Mouse (Mus musculus): ENCODE measurements around the gene Gm28035. TPM values are rescaled to one million over a fixed set of nuclear protein-coding genes. Genes with fewer than 3 reads are reported as not detected.

The Gm28035 gene
- polyA plus RNA-seq, 1 experiment, result 0.98 TPM

DNA sequence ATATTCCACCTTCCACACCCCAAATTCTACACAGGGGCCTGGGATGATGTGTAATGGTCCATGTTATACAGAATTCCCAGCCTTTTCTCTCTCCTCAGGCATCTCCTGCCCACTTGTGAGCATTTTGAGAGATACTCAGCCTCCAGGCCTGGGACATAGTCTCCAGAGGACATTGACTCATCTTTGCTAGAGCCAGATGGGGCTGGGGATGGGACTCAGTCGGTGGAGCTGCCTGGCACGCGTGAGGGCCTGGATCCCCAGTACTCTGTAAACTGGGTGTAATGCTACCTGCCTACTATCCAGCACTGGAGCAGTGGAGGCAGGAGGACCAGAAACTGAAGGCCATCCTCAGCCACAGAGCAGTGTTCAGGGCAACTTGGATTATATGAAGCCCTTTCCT, 8.8 kb downstream of the Gm28035 start:
- Histone ChIP-seq H3K4me1 (ENCODE audit: control insufficient read depth, insufficient read depth, low read length) (no peaks in the 10 kb centered on the region), H3K36me3 (ENCODE audit: control insufficient read depth, insufficient read depth, low read length) (no peaks in the 10 kb centered on the region), H3K4me3 (ENCODE audit: control insufficient read depth, low read depth, low read length) (no peak overlapping the region), H3K27ac (ENCODE audit: control insufficient read depth, insufficient read depth, low read depth, low read length) (no peak overlapping the region), H3K27me3 (ENCODE audit: control insufficient read depth, insufficient read depth, low read length) (no peaks in the 10 kb centered on the region)
- TF ChIP-seq CTCF (IDR thresholded peaks at IDR 0.05; ENCODE audit: control insufficient read depth, insufficient read depth, insufficient replicate concordance, low read depth, low read length) (no peak), POLR2A (IDR thresholded peaks at IDR 0.05; ENCODE audit: control insufficient read depth, low read depth, low read length) (no peak)

DNA sequence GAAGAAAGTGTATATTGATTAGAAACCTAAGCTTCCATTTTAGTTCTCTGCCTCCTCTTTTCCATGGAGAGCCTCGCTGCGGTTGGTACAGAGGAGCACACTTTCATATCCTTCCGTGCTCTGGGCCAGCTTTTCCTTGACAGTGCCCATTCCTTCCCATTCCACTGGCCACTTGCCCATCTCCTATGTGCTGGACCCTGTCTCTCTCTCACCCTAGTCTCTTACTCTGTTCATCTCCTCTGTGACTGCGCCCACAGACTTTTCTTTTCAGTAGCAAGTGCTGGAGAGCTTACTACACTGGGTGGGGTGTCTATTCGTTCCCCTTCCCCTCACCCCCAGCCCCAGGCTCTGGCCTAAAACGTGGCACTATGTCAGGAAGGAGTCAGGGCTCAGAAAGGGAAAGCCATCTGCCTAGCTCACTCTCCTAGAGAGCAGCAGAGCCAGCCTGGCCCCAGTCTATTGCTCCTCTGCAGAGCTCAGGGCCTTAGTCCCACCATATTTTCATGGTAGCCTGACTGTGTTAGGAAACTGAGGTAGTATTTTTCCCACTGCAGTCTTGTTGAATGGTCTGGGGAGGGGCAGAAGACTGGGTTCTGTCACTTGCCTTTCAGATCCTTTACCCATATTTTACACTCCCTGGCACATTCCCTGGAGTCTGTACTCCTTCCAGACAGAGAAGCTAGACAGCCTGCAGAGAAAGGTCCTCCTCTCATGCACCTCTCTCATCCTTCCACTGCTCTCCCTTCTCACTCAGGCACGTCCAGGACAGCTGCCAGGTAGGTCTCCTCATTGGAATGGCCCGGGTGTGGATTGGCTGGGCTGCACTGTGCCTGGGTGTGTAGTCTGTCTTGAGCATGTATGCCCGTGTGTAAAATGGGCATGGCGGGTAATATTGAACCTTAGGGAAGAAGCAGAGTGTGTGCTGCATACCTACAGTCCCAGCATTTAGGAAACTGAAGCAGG, 10.1 kb downstream of the Gm28035 start:
- Histone ChIP-seq H3K4me3 (ENCODE audit: control insufficient read depth, low read depth, low read length) (no peak overlapping the region), H3K4me1 (ENCODE audit: control insufficient read depth, insufficient read depth, low read length) (no peaks in the 10 kb centered on the region), H3K36me3 (ENCODE audit: control insufficient read depth, insufficient read depth, low read length) (peaks cover under 1% of the 10 kb centered on the region; the same call in 1 of the 2 replicates), H3K27ac (ENCODE audit: control insufficient read depth, insufficient read depth, low read depth, low read length) (no peak overlapping the region), H3K27me3 (ENCODE audit: control insufficient read depth, insufficient read depth, low read length) (no peaks in the 10 kb centered on the region)
- TF ChIP-seq CTCF (IDR thresholded peaks at IDR 0.05; ENCODE audit: control insufficient read depth, insufficient read depth, insufficient replicate concordance, low read depth, low read length), result no peak
- TF ChIP-seq POLR2A (IDR thresholded peaks at IDR 0.05; ENCODE audit: control insufficient read depth, low read depth, low read length), result no peak

DNA sequence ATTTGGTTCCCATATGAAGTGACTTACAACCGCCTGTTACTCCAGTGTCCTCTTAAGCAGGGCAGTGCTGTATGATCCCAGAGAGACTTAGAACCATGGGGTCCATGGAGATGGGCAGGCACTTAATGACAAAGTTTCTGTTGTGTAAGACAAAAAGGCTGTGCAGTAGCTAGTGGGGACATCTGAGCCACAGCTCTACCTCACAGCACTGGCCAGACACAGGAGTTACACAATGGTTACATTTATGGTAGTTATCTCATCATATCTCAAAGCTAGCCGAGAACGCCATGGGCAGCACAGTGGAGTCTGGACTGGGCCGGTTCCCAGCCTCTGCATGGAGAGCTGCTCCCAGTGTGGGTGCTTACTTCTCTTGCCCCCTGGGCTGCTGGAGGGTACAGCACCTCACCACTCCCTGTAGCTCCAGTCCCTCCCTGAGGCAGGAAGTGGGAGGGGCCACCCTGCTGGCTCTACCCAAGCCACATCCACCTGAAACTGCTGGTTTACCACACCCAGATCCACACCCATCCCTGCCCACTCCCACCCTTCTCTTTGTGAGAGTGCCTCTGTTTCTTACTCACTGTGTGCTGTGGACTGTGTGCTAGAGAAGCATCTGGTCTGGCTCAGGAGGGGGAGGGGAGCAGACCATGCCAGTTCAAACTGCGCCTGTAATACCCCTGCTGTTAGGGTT, 11.2 kb downstream of the Gm28035 start:
- peaks cover 4% of the 10 kb centered on the region; the same call in 1 of the 2 replicates for H3K36me3 ChIP-seq (ENCODE audit: control insufficient read depth, insufficient read depth, low read length)
- TF ChIP-seq CTCF (IDR thresholded peaks at IDR 0.05; ENCODE audit: control insufficient read depth, insufficient read depth, insufficient replicate concordance, low read depth, low read length) (no peak), POLR2A (IDR thresholded peaks at IDR 0.05; ENCODE audit: control insufficient read depth, low read depth, low read length) (no peak)
- no peaks in the 10 kb centered on the region for H3K27me3 ChIP-seq (ENCODE audit: control insufficient read depth, insufficient read depth, low read length)
- H3K4me1 ChIP-seq (ENCODE audit: control insufficient read depth, insufficient read depth, low read length), result no peaks in the 10 kb centered on the region
- no peak overlapping the region for H3K4me3 ChIP-seq (ENCODE audit: control insufficient read depth, low read depth, low read length)
- no peak overlapping the region for H3K27ac ChIP-seq (ENCODE audit: control insufficient read depth, insufficient read depth, low read depth, low read length)

DNA sequence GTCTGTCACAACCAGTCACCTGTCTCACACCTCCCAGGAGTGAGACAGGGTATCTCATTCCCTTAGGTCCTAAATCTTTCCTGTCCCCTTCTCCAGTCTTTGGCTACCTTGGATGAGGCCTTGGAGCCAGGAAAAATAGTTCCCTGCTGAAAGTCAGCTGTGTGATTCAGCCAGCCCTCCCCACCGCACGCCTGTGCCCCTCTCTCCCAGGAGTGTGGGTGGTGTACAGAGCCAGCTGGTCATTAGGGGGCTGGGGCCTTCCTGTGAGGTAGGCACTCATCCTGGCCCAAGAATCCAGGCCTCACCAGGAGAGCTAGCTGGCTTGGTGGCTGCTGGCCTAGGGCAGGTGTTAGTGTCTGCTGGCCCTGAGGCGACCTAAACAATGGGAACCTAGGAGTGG, 12.2 kb downstream of the Gm28035 start:
- no peaks in the 10 kb centered on the region for H3K27me3 ChIP-seq (ENCODE audit: control insufficient read depth, insufficient read depth, low read length)
- H3K4me3 ChIP-seq (ENCODE audit: control insufficient read depth, low read depth, low read length), result no peak overlapping the region
- no peaks in the 10 kb centered on the region; the same call in 1 of the 2 replicates for H3K4me1 ChIP-seq (ENCODE audit: control insufficient read depth, insufficient read depth, low read length)
- no peak overlapping the region for H3K27ac ChIP-seq (ENCODE audit: control insufficient read depth, insufficient read depth, low read depth, low read length)
- no peak for TF ChIP-seq CTCF (IDR thresholded peaks at IDR 0.05; ENCODE audit: control insufficient read depth, insufficient read depth, insufficient replicate concordance, low read depth, low read length)
- TF ChIP-seq POLR2A (IDR thresholded peaks at IDR 0.05; ENCODE audit: control insufficient read depth, low read depth, low read length), result no peak
- peaks cover 4% of the 10 kb centered on the region for H3K36me3 ChIP-seq (ENCODE audit: control insufficient read depth, insufficient read depth, low read length)

DNA sequence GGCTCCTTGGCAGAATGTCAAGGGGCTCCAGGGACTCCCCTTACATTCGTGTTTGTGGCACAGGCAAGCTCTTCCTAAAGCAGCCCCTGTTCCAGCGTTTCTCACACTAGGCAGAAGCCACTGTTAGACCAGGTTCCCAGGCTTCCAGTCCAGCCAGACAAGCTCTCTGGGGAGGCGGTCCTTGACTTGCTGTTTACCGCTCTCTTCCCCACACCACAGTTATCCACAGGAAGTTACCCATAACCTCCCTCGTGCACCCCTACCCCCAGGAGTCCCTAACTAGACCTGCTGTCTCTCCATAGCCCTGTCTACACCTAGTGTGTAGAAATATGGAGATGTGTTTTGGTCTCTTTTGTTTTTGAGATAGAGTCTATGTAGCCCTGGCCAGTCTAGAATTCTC, 13.4 kb downstream of the Gm28035 start:
- Histone ChIP-seq H3K4me3 (ENCODE audit: control insufficient read depth, low read depth, low read length) (no peak overlapping the region), H3K36me3 (ENCODE audit: control insufficient read depth, insufficient read depth, low read length) (peaks cover 4% of the 10 kb centered on the region), H3K27ac (ENCODE audit: control insufficient read depth, insufficient read depth, low read depth, low read length) (no peak overlapping the region), H3K4me1 (ENCODE audit: control insufficient read depth, insufficient read depth, low read length) (no peaks in the 10 kb centered on the region; the same call in 1 of the 2 replicates), H3K27me3 (ENCODE audit: control insufficient read depth, insufficient read depth, low read length) (no peaks in the 10 kb centered on the region)
- no peak for TF ChIP-seq POLR2A (IDR thresholded peaks at IDR 0.05; ENCODE audit: control insufficient read depth, low read depth, low read length)
- no peak for TF ChIP-seq CTCF (IDR thresholded peaks at IDR 0.05; ENCODE audit: control insufficient read depth, insufficient read depth, insufficient replicate concordance, low read depth, low read length)

DNA sequence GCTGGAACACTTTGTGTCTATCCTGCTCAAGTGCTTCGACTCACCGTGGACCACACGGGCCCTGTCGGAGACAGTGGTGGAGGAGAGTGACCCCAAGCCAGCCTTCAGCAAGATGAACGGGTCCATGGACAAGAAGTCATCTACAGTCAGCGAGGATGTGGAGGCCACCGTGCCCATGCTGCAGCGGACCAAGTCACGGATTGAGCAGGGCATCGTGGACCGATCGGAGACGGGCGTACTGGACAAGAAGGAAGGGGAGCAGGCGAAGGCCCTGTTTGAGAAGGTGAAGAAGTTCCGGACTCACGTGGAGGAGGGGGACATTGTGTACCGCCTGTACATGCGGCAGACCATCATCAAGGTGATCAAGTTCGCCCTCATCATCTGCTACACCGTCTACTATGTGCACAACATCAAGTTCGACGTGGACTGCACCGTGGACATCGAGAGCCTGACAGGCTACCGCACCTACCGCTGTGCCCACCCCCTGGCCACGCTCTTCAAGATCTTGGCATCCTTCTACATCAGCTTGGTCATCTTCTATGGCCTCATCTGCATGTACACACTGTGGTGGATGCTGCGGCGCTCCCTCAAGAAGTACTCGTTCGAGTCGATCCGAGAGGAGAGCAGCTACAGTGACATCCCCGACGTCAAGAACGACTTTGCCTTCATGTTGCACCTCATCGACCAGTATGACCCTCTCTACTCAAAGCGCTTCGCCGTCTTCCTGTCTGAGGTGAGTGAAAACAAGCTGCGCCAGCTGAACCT, 15.4 kb downstream of the Gm28035 start:
- Histone ChIP-seq H3K4me1 (ENCODE audit: control insufficient read depth, insufficient read depth, low read length) (no peaks in the 10 kb centered on the region; the same call in 1 of the 2 replicates), H3K27me3 (ENCODE audit: control insufficient read depth, insufficient read depth, low read length) (no peaks in the 10 kb centered on the region), H3K27ac (ENCODE audit: control insufficient read depth, insufficient read depth, low read depth, low read length) (no peak overlapping the region), H3K36me3 (ENCODE audit: control insufficient read depth, insufficient read depth, low read length) (peaks cover 4% of the 10 kb centered on the region), H3K4me3 (ENCODE audit: control insufficient read depth, low read depth, low read length) (no peak overlapping the region)
- TF ChIP-seq CTCF (IDR thresholded peaks at IDR 0.05; ENCODE audit: control insufficient read depth, insufficient read depth, insufficient replicate concordance, low read depth, low read length) (no peak), POLR2A (IDR thresholded peaks at IDR 0.05; ENCODE audit: control insufficient read depth, low read depth, low read length) (no peak)
